Mouse (Mus musculus) myocyte (in vitro differentiated cells): ENCODE results near the gene Kdm4b. TPM values are rescaled to one million over a fixed set of nuclear protein-coding genes. Genes with fewer than 3 reads are reported as not detected.
A peak's percentile ranks its signal among the peaks of the same experiment; 100 is the strongest.

Source experiments
- H3K27me3 ChIP-seq: one replicate; pipeline ENCODE4 v1.6.1; 2011; ENCODE audit not compliant: control insufficient read depth, insufficient read depth, insufficient read length
- H3K36me3 ChIP-seq: one replicate; pipeline ENCODE4 v1.6.1; 2011; ENCODE audit not compliant: control insufficient read depth, insufficient read depth
- H3K4me2 ChIP-seq: one replicate; pipeline ENCODE4 v1.6.1; 2011; ENCODE audit warnings: low read depth, control low read depth
- H3K4me3 ChIP-seq: one replicate; pipeline ENCODE4 v1.5.1; 2011; ENCODE audit warnings: mild to moderate bottlenecking, control low read depth, moderate library complexity
- H3K79me2 ChIP-seq: one replicate; pipeline ENCODE4 v1.6.1; 2011; ENCODE audit not compliant: control insufficient read depth, insufficient read depth
- H3ac ChIP-seq: one replicate; pipeline ENCODE4 v1.6.1; 2011; ENCODE audit not compliant: control insufficient read depth, insufficient read length
- CEBPB ChIP-seq: IDR thresholded peaks from 2 replicates; pipeline ENCODE4 v1.6.1; 2011; ENCODE audit warnings: mild to moderate bottlenecking, moderate library complexity; ENCODE audit not compliant: poor library complexity, insufficient read depth, severe bottlenecking
- E2F4 ChIP-seq: IDR thresholded peaks from one replicate; pipeline ENCODE4 v1.6.1; 2011; ENCODE audit warnings: mild to moderate bottlenecking, control low read depth, moderate library complexity; ENCODE audit not compliant: insufficient read depth
- MAX ChIP-seq: IDR thresholded peaks from one replicate; pipeline ENCODE4 v1.6.1; 2011; ENCODE audit warnings: low read depth, mild to moderate bottlenecking, control low read depth
- MYOD1 ChIP-seq, 3 experiments: IDR thresholded peaks; one replicate each; pipeline ENCODE4 v1.6.1; 2011; ENCODE audit warnings: control low read depth in 2 of 3, low read depth in 2 of 3, mild to moderate bottlenecking in 2 of 3, moderate library complexity in 1 of 3; ENCODE audit not compliant: insufficient read length in 2 of 3, control insufficient read depth in 1 of 3
- MYOG ChIP-seq, 3 experiments: IDR thresholded peaks; one replicate each; pipeline ENCODE4 v1.6.1; 2011; ENCODE audit warnings: control low read depth in 2 of 3, low read depth in 2 of 3, mild to moderate bottlenecking in 2 of 3; ENCODE audit not compliant: insufficient read length in 2 of 3, control insufficient read depth in 1 of 3, insufficient read depth in 1 of 3
- POLR2A ChIP-seq: IDR thresholded peaks from one replicate; pipeline ENCODE4 v1.6.1; 2011; ENCODE audit warnings: low read depth, mild to moderate bottlenecking, control low read depth, moderate library complexity; ENCODE audit not compliant: insufficient read length
- POLR2AphosphoS2 ChIP-seq: IDR thresholded peaks from one replicate; pipeline ENCODE4 v1.6.1; 2011; ENCODE audit warnings: low read depth, control low read depth; ENCODE audit not compliant: insufficient read length
- REST ChIP-seq: IDR thresholded peaks from one replicate; pipeline ENCODE4 v1.6.1; 2011; ENCODE audit warnings: mild to moderate bottlenecking, control low read depth, moderate library complexity; ENCODE audit not compliant: insufficient read depth, insufficient read length
- SRF ChIP-seq: IDR thresholded peaks from one replicate; pipeline ENCODE4 v1.6.1; 2011; ENCODE audit warnings: low read depth; ENCODE audit not compliant: control insufficient read depth, insufficient read length
- TCF12 ChIP-seq: IDR thresholded peaks from one replicate; pipeline ENCODE4 v1.6.1; 2011; ENCODE audit warnings: mild to moderate bottlenecking, control low read depth; ENCODE audit not compliant: poor library complexity, insufficient read depth, severe bottlenecking
- TCF3 ChIP-seq: IDR thresholded peaks from one replicate; pipeline ENCODE4 v1.6.1; 2011; ENCODE audit warnings: low read depth, control low read depth; ENCODE audit not compliant: insufficient read length
- USF1 ChIP-seq: IDR thresholded peaks from one replicate; pipeline ENCODE4 v1.6.1; 2011; ENCODE audit warnings: low read depth, mild to moderate bottlenecking, control low read depth, moderate library complexity
- polyA plus RNA-seq: library from polyadenylated mRNA; unstranded; fragments of >200 nt; fragmentation: generic; extraction: Trizol; gene quantifications from one replicate; pipeline ENCODE4 v1.2.1, GENCODE M21; 2012; ENCODE audit warnings: missing spikeins

Kdm4b gene
- polyA plus RNA-seq, 1 experiment: 31.3 TPM

DNA sequence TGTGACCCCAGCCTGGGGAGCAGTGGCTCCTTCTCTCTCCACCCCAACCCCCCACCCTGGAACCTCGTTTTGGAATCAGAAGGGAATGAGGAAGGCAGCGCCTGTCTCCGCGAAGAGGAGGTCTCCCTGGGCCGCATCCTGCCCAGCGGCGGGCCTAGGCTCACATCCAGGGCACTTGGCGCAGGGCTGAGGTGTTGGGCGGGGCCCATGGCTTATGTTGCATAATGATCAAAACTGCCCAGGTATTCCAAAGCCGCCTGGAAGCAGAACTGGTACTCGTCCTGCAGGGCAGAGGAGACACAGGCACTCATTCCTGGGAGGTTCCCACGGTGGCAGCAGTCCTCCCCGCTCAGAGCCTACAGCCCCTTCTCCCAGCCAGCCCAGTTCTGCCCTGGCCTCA is 87.3 kb downstream of the Kdm4b start:
- Histone ChIP-seq H3K36me3 (no peaks in the 10 kb centered on the region), H3ac (no peak overlapping the region), H3K27me3 (no peaks in the 10 kb centered on the region), H3K4me2 (no peak overlapping the region), H3K4me3 (no peak overlapping the region), H3K79me2 (no peaks in the 10 kb centered on the region)
- TF ChIP-seq E2F4 (no peak), MAX (no peak), POLR2A (no peak), TCF3 (no peak), REST (no peak), POLR2AphosphoS2 (no peak), USF1 (no peak), SRF (no peak), CEBPB (no peak)

- Histone ChIP-seq H3K36me3 (no peaks in the 10 kb centered on the region), H3K79me2 (no peaks in the 10 kb centered on the region), H3ac (no peak overlapping the region), H3K27me3 (no peaks in the 10 kb centered on the region), H3K4me3 (no peak overlapping the region), H3K4me2 (no peak overlapping the region)
- TF ChIP-seq POLR2A: no peak
- TF ChIP-seq POLR2AphosphoS2: peak; percentile 26
- TF ChIP-seq SRF: no peak
Measured at GRCm38 (mm10) chr17:56414785-56415184, 88.9 kb downstream of the Kdm4b start.

- Histone ChIP-seq H3K4me3 (no peak overlapping the region), H3K4me2 (no peak overlapping the region), H3K36me3 (no peaks in the 10 kb centered on the region), H3K79me2 (no peaks in the 10 kb centered on the region), H3ac (no peak overlapping the region), H3K27me3 (no peaks in the 10 kb centered on the region)
- TF ChIP-seq USF1 (no peak), POLR2AphosphoS2 (peak; percentile 17), POLR2A (peak; percentile 31)
Measured at GRCm38 (mm10) chr17:56418304-56418703, 92.4 kb downstream of the Kdm4b start.

DNA sequence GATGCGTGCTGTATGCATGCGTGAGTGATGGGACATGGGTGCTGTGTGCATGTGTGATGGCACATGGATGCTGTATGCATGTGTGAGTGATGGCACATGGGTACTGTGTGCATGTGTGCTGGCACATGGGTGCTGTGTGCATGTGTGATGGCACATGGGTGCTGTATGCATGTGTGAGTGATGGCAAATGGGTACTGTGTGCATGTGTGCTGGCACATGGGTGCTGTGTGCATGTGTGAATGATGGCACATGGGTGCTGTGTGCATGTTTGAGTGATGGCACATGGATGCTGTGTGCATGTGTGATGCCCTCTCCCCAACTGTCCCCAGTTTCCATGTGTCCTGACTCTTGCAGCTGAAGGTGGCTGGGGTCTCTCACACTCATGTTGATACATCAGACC is 94.2 kb downstream of the Kdm4b start:
- Histone ChIP-seq H3K4me3 (no peak overlapping the region), H3K4me2 (no peak overlapping the region), H3K27me3 (no peaks in the 10 kb centered on the region), H3ac (no peak overlapping the region), H3K36me3 (peaks cover 7% of the 10 kb centered on the region), H3K79me2 (no peaks in the 10 kb centered on the region)
- no peak for TF ChIP-seq SRF
- no peak for TF ChIP-seq MYOG (IDR thresholded peaks at IDR 0.05; ENCODE audit: control insufficient read depth in 1 of 3, insufficient read depth in 1 of 3, insufficient read length in 2 of 3, low read depth in 2 of 3)
- TF ChIP-seq TCF12: no peak
- no peak for TF ChIP-seq TCF3
- no peak for TF ChIP-seq CEBPB
- peak; percentile 13 for TF ChIP-seq POLR2A
- TF ChIP-seq POLR2AphosphoS2: peak; percentile 77
- TF ChIP-seq REST: no peak
- TF ChIP-seq USF1: no peak
- no peak for TF ChIP-seq E2F4
- TF ChIP-seq MYOD1 (IDR thresholded peaks at IDR 0.05; ENCODE audit: control insufficient read depth in 1 of 3, insufficient read length in 2 of 3, low read depth in 2 of 3): no peak
- no peak for TF ChIP-seq MAX

DNA sequence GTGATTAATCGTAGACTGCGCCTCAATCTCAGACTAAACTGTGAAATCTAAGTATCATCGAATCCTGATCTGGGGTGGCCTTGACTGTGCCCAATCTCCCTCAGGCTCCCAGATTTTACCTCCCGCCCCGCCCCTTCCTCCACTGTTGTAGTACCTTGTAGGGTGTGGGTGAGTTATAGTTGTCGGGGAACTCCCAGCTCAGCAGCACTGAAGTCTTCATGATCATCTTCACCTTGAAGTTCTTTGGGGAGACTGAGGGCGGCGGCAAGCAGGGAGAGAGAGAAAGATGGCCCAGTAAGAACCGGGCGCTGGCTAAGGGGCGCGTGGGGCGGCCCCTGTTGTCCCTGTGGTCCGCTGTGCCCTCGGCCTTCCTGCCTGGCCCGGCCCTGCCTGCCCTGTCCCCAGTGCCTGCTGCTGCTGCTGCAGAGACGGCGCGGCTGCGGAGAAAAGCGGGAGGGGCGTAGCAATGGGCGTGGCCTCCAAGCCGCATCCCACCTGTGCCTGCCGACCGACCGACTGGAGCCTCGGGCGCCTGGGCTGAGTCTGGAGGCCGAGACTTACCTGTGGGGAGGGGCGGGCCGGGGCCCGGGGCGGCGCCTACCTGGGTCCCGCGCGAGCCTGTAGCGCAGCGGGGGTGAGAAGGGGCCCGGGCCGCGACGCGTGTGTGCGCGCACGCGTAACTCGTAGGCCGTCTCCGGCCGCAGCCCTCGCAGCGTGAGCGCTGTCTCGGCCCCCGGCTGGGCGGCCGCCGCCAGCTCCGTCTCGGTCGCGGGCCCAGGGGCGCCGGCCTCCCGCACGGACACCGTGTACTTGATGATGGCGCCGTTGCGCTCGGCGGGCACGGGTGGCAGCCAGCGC is 99.1 kb downstream of the Kdm4b start:
- Histone ChIP-seq H3K4me2 (no peak overlapping the region), H3ac (no peak overlapping the region), H3K27me3 (no peaks in the 10 kb centered on the region), H3K36me3 (peaks cover 10% of the 10 kb centered on the region), H3K4me3 (no peak overlapping the region), H3K79me2 (no peaks in the 10 kb centered on the region)
- no peak for TF ChIP-seq MYOD1 (IDR thresholded peaks at IDR 0.05; ENCODE audit: control insufficient read depth in 1 of 3, insufficient read length in 2 of 3, low read depth in 2 of 3)
- TF ChIP-seq CEBPB: no peak
- no peak for TF ChIP-seq SRF
- no peak for TF ChIP-seq TCF3
- no peak for TF ChIP-seq E2F4
- TF ChIP-seq POLR2AphosphoS2: no peak
- TF ChIP-seq MYOG (IDR thresholded peaks at IDR 0.05; ENCODE audit: control insufficient read depth in 1 of 3, insufficient read depth in 1 of 3, insufficient read length in 2 of 3, low read depth in 2 of 3): no peak
- TF ChIP-seq TCF12: no peak
- TF ChIP-seq REST: no peak
- TF ChIP-seq POLR2A: no peak
- TF ChIP-seq USF1: no peak
- no peak for TF ChIP-seq MAX
